Mouse (Mus musculus) forebrain, embryonic 12.5 days (tissue): ENCODE measurements around the gene Olfr211. TPM values are rescaled to one million over a fixed set of nuclear protein-coding genes. Genes with fewer than 3 reads are reported as not detected.

Experiments used
- ATAC-seq: fragments of 200-750 bp; cut with Nextera tagmentation; 2 replicates; pipeline ENCODE4 v1.8.0; 2017; ENCODE audit warnings: moderate TSS enrichment; ENCODE audit not compliant: low FRiP score
- H3K27ac ChIP-seq: fragments of 300-500 bp; sonication (generic); 2 replicates; pipeline ENCODE4 v1.5.1; 2016; ENCODE audit warnings: mild to moderate bottlenecking
- H3K27me3 ChIP-seq: fragments of 300-500 bp; sonication (generic); 2 replicates; pipeline ENCODE4 v1.6.1; 2016; ENCODE audit warnings: mild to moderate bottlenecking
- H3K36me3 ChIP-seq: fragments of 300-500 bp; sonication (generic); replicated peaks from 2 replicates; pipeline ENCODE4 v1.6.1; 2016; ENCODE audit warnings: mild to moderate bottlenecking
- H3K4me1 ChIP-seq: fragments of 300-500 bp; sonication (generic); 2 replicates; pipeline ENCODE4 v1.6.1; 2016
- H3K4me2 ChIP-seq: fragments of 300-500 bp; sonication (generic); 2 replicates; pipeline ENCODE4 v1.6.1; 2016; ENCODE audit warnings: mild to moderate bottlenecking, moderate library complexity
- H3K4me3 ChIP-seq: fragments of 300-500 bp; sonication (generic); replicated peaks from 2 replicates; pipeline ENCODE4 v1.5.1; 2016; ENCODE audit warnings: mild to moderate bottlenecking
- H3K9ac ChIP-seq: fragments of 300-500 bp; sonication (generic); 2 replicates; pipeline ENCODE4 v1.6.1; 2016; ENCODE audit warnings: mild to moderate bottlenecking
- H3K9me3 ChIP-seq: fragments of 300-500 bp; sonication (generic); 2 replicates; pipeline ENCODE4 v1.6.1; 2016
- WGBS: fragments of 180-500 bp; shearing (Covaris S2); methylation state at CpG from one replicate; pipeline ENCODE4 v1.1.7; 2016; 5-methylcytosine and 5-hydroxymethylcytosine counted together
- polyA plus RNA-seq: library from polyadenylated mRNA; unstranded; fragments of >200 nt; fragmentation: Nextera tagmentation; extraction: Ambion mirVana; gene quantifications from 2 replicates; pipeline ENCODE4 v1.2.1, GENCODE M21; 2016

Gene Olfr211
- polyA plus RNA-seq: not detected in 2 replicates

DNA sequence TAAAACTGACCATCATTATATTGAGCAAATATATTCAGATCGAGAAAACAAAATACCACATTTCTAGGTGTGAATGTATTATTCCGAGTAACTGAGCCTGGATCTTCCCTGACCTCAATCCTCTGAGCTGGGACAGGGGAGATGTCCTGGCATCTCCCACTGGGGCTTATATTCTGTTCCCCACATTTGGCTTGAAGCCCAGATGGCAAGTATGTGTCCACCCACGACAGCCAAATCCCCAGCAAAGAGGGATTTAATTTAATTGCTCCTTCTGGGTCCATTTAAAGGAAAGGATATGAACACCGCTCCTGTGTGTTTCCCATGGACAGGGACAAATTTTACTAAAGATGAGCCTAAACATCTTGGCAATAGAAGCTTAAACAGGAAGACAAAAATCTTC lies at the start of gene Olfr211:
Gene Olfr211 (plus strand): TSS at position 301 of the 400 bp plus-strand sequence.
- no peak within 1 kb of the TSS for H3K27ac ChIP-seq
- WGBS: 73% methylated on average over 4 of the region's 4 CpGs
- no peak for ATAC-seq
- no peak within 1 kb of the TSS for H3K4me2 ChIP-seq
- H3K27me3 ChIP-seq: no peaks in the 10 kb centered on the region
- no peak within 1 kb of the TSS for H3K9ac ChIP-seq
- H3K36me3 ChIP-seq: no peaks in the 10 kb centered on the region
- H3K9me3 ChIP-seq: no peaks in the 10 kb centered on the region
- H3K4me1 ChIP-seq: 0 out of 2 replicates have a peak, but pooled peaks cover 2% of the 10 kb centered on the region
- no peak within 1 kb of the TSS for H3K4me3 ChIP-seq

DNA sequence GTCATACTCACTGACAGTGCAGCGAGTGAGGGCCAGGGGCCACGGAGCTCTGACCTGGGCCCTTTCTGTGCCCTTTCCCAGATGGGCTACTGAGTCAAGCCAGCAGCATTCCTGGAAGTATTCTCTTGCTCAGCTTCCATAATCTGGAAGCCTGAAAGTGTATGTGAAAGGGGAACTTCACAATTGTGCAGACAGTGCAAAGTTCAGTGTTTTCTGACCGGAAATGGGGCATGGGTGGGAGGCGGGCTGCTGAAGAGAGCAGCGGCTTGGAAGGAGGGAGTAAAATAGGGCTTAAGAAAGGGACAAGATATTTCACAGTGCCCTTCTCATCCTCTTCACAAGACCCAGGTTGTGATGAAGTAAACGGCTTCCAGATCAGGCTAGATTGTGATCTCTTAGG lies 49.4 kb upstream of the Olfr211 start:
- no peak overlapping the region for H3K4me2 ChIP-seq
- H3K27me3 ChIP-seq: no peaks in the 10 kb centered on the region
- no peak overlapping the region for H3K27ac ChIP-seq
- H3K36me3 ChIP-seq: no peaks in the 10 kb centered on the region
- no peak overlapping the region for H3K9ac ChIP-seq
- no peak for ATAC-seq
- H3K4me1 ChIP-seq: no peaks in the 10 kb centered on the region
- no peak overlapping the region for H3K4me3 ChIP-seq
- 89% methylated on average over 6 of the region's 6 CpGs for WGBS
- H3K9me3 ChIP-seq: no peaks in the 10 kb centered on the region

GRCm38 (mm10) chr6:116440447-116440846 lies 48.4 kb upstream of the Olfr211 start:
- WGBS: 77% methylated on average over 4 of the region's 4 CpGs
- no peaks in the 10 kb centered on the region for H3K36me3 ChIP-seq
- no peaks in the 10 kb centered on the region for H3K27me3 ChIP-seq
- no peak overlapping the region for H3K4me2 ChIP-seq
- no peaks in the 10 kb centered on the region for H3K4me1 ChIP-seq
- no peak overlapping the region for H3K4me3 ChIP-seq
- H3K27ac ChIP-seq: no peak overlapping the region
- no peaks in the 10 kb centered on the region for H3K9me3 ChIP-seq
- H3K9ac ChIP-seq: no peak overlapping the region
- ATAC-seq: no peak

- no peak overlapping the region for H3K4me2 ChIP-seq
- no peaks in the 10 kb centered on the region for H3K27me3 ChIP-seq
- no peaks in the 10 kb centered on the region for H3K36me3 ChIP-seq
- no peak overlapping the region for H3K4me3 ChIP-seq
- H3K9ac ChIP-seq: no peak overlapping the region
- no peaks in the 10 kb centered on the region for H3K9me3 ChIP-seq
- 87% methylated on average over 4 of the region's 4 CpGs for WGBS
- H3K27ac ChIP-seq: no peak overlapping the region
- no peak for ATAC-seq
- H3K4me1 ChIP-seq: no peaks in the 10 kb centered on the region
These were observed 48.0 kb upstream of the Olfr211 start for GRCm38 (mm10) chr6:116440849-116441248.

- WGBS: 88% methylated on average over 4 of the region's 4 CpGs
- Histone ChIP-seq H3K27me3 (peaks cover 19% of the 10 kb centered on the region), H3K4me1 (peaks cover 4% of the 10 kb centered on the region; the same call in 1 of the 2 replicates), H3K36me3 (no peaks in the 10 kb centered on the region), H3K4me2 (no peak overlapping the region), H3K9me3 (no peaks in the 10 kb centered on the region), H3K27ac (no peak overlapping the region), H3K4me3 (no peak overlapping the region), H3K9ac (no peak overlapping the region)
- ATAC-seq: no peak
These were observed 33.1 kb upstream of the Olfr211 start for GRCm38 (mm10) chr6:116455781-116456180.

GRCm38 (mm10) chr6:116456482-116456881 lies 32.4 kb upstream of the Olfr211 start:
- no peak for ATAC-seq
- WGBS: 87% methylated on average over 1 of the region's 1 CpGs
- Histone ChIP-seq H3K27me3 (peaks cover 26% of the 10 kb centered on the region), H3K9me3 (no peaks in the 10 kb centered on the region), H3K36me3 (no peaks in the 10 kb centered on the region), H3K4me3 (no peak overlapping the region), H3K4me2 (no peak overlapping the region), H3K4me1 (peaks cover 8% of the 10 kb centered on the region; the same call in 1 of the 2 replicates), H3K27ac (no peak overlapping the region), H3K9ac (no peak overlapping the region)

GRCm38 (mm10) chr6:116458728-116459127 lies 30.2 kb upstream of the Olfr211 start:
- Histone ChIP-seq H3K4me1 (peaks cover 8% of the 10 kb centered on the region; the same call in 1 of the 2 replicates), H3K9ac (no peak overlapping the region), H3K27ac (no peak overlapping the region), H3K27me3 (peaks cover 38% of the 10 kb centered on the region), H3K9me3 (no peaks in the 10 kb centered on the region), H3K36me3 (no peaks in the 10 kb centered on the region), H3K4me3 (no peak overlapping the region), H3K4me2 (no peak overlapping the region)
- 73% methylated on average over 4 of the region's 4 CpGs for whole genome bisulfite sequencing
- ATAC-seq: no peak

GRCm38 (mm10) chr6:116459232-116459631 lies 29.7 kb upstream of the Olfr211 start:
- WGBS: 77% methylated on average over 2 of the region's 2 CpGs
- no peak for ATAC-seq
- H3K27ac ChIP-seq: no peak overlapping the region

DNA sequence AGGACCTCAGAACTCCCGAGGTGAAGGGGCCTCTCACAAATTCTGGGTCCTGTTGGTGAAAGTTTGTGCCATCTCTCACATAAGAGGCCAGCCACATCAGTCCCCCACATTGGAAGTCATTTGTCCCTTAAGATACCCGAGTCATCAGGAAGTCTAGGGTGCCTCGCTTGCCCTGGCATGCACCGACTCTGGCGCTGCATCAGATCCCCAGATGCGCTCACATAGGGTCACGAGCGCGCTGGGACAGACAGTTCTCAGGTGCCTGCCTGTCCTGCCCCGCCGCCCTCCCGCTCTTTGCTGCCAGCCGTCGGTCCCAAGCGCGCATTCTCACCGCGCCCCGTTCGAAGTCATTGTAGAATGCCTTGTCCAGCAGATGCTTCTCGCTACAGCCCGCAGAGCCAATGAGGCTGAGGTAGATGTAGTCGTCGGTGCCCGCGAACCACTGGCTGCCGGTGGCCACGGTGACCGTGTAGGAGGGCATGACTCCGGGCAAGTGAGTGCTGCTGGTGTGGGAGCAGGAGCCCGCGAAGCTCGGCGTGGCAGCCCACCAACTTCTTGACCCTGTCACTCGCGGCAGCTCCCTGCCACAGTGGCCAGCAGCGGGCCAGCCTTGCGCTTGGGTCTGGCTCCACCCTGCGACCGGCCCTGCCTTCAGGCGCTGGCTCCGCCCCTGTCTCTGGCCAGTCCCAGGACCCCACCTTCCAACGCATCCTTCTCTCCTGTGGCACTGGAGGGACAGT lies 28.2 kb upstream of the Olfr211 start, which contains the start of gene Alox5:
Gene Alox5 (minus strand): TSS at position 635 of the 740 bp plus-strand sequence.
- H3K27me3 ChIP-seq: peaks cover 38% of the 10 kb centered on the region
- no peak for ATAC-seq
- peak within 1 kb of the TSS; percentile 37 for H3K4me3 ChIP-seq
- H3K4me2 ChIP-seq: peak within 1 kb of the TSS; percentile 61
- H3K9me3 ChIP-seq: no peaks in the 10 kb centered on the region
- no peak within 1 kb of the TSS for H3K27ac ChIP-seq
- 3% methylated on average over 43 of the region's 43 CpGs for WGBS
- H3K4me1 ChIP-seq: peaks cover 8% of the 10 kb centered on the region; the same call in 1 of the 2 replicates
- H3K36me3 ChIP-seq: no peaks in the 10 kb centered on the region
- H3K9ac ChIP-seq: peak within 1 kb of the TSS; percentile 17; the same call in 1 of the 2 replicates

More at GRCm38 (mm10) chr6:116459232-116459631, 29.7 kb upstream of the Olfr211 start:
- Histone ChIP-seq H3K9me3 (no peaks in the 10 kb centered on the region), H3K27me3 (peaks cover 38% of the 10 kb centered on the region), H3K4me2 (no peak overlapping the region), H3K4me3 (no peak overlapping the region), H3K9ac (no peak overlapping the region), H3K4me1 (peaks cover 8% of the 10 kb centered on the region; the same call in 1 of the 2 replicates), H3K36me3 (no peaks in the 10 kb centered on the region)

- no peak overlapping the region for H3K9ac ChIP-seq
- no peak for ATAC-seq
These were observed 20.8 kb upstream of the Olfr211 start for GRCm38 (mm10) chr6:116468081-116468480.

DNA sequence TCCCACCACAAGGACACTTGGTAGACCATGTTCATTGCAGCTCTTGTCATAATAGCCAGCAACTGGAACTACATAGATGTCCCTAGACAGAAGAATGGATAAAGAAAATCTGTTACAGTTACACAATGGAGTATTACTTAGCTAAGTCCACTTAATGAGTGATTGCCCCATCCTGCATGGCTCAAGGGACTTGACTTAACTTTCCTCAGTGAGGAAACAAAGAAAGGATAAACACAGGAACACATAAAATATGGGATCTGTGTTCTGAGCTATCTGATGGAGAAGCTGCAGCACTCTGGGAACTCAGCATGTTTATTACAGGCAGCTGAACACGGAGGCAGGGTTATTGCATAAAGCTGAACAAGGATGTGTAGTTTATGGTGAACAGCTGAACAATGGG lies 3.8 kb upstream of the Olfr211 start:
- H3K36me3 ChIP-seq: no peaks in the 10 kb centered on the region
- H3K27ac ChIP-seq: no peak overlapping the region
- H3K4me2 ChIP-seq: no peak overlapping the region
- 84% methylated on average over 1 of the region's 1 CpGs for WGBS
- H3K27me3 ChIP-seq: no peaks in the 10 kb centered on the region
- H3K4me3 ChIP-seq: no peak overlapping the region
- no peaks in the 10 kb centered on the region for H3K9me3 ChIP-seq
- no peak for ATAC-seq
- H3K4me1 ChIP-seq: no peaks in the 10 kb centered on the region
- no peak overlapping the region for H3K9ac ChIP-seq

More at GRCm38 (mm10) chr6:116468081-116468480, 20.8 kb upstream of the Olfr211 start:
- Histone ChIP-seq H3K4me2 (no peak overlapping the region), H3K9me3 (no peaks in the 10 kb centered on the region), H3K36me3 (no peaks in the 10 kb centered on the region), H3K4me1 (no peaks in the 10 kb centered on the region), H3K27me3 (no peaks in the 10 kb centered on the region), H3K27ac (no peak overlapping the region), H3K4me3 (no peak overlapping the region)
- WGBS: 42% methylated on average over 3 of the region's 3 CpGs

GRCm38 (mm10) chr6:116486833-116487232 lies 2.1 kb upstream of the Olfr211 start:
- no peaks in the 10 kb centered on the region for H3K9me3 ChIP-seq
- H3K4me2 ChIP-seq: no peak overlapping the region
- 73% methylated on average over 1 of the region's 1 CpGs for WGBS
- H3K4me3 ChIP-seq: no peak overlapping the region
- H3K36me3 ChIP-seq: no peaks in the 10 kb centered on the region
- H3K27ac ChIP-seq: no peak overlapping the region
- H3K4me1 ChIP-seq: 0 out of 2 replicates have a peak, but pooled peaks cover 2% of the 10 kb centered on the region
- no peak for ATAC-seq
- no peak overlapping the region for H3K9ac ChIP-seq
- no peaks in the 10 kb centered on the region for H3K27me3 ChIP-seq

DNA sequence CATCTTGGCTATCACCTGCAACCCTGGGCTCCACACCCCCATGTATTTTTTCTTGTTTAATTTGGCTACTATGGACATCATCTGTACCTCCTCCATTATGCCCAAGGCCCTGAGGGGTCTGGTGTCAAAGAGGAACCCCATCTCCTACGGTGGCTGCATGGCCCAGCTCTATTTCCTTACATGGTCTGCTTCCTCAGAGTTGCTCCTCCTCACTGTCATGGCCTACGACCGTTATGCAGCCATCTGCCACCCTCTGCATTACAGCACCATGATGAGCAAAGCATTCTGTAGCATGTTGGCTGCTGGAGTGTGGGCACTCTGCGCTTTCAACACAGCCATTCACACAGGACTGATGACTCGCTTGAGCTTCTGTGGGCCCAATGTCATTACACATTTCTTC lies 4.9 kb downstream of the Olfr211 start:
- Histone ChIP-seq H3K4me1 (0 out of 2 replicates have a peak, but pooled peaks cover 2% of the 10 kb centered on the region), H3K27me3 (no peaks in the 10 kb centered on the region), H3K4me2 (no peak overlapping the region), H3K4me3 (no peak overlapping the region), H3K9ac (no peak overlapping the region), H3K27ac (no peak overlapping the region), H3K36me3 (no peaks in the 10 kb centered on the region), H3K9me3 (no peaks in the 10 kb centered on the region)
- ATAC-seq: no peak
- 87% methylated on average over 5 of the region's 5 CpGs for WGBS
